9 mouse cellular contexts compared by ENCODE assay signal in genomic region chr3:87243654-87244053, GRCm38 (mm10). TPM values are rescaled to one million over a fixed set of nuclear protein-coding genes. Genes with fewer than 3 reads are reported as not detected.
DNase-seq lines count a peak whose midpoint lies in the region; ATAC-seq and TF ChIP-seq lines count a peak whose summit lies in the region.
"Had no signal": no experiment of that assay in that cellular context is flagged by ENCODE, and none has a peak within 500 bp of the region (broad histone marks: within the 10 kb centered on the region; RNA-seq: fewer than 3 reads in every experiment).

No protein-coding gene starts in this region.

- no peaks in the 10 kb centered on the region for H3K27me3 ChIP-seq in intestine, embryonic 14.5 days (replicated peaks; ENCODE audit: control insufficient read depth, insufficient read depth, low read length)
- no peaks in the 10 kb centered on the region for H3K27me3 ChIP-seq in intestine, embryonic 15.5 days (replicated peaks)
- no peaks in the 10 kb centered on the region for H3K27me3 ChIP-seq in heart, postnatal 0 days (ENCODE audit: control insufficient read depth, insufficient read depth, low read length)
- H3K27me3 ChIP-seq in neural tube, embryonic 14.5 days (ENCODE audit: control insufficient read depth, insufficient read depth, low read length), result no peaks in the 10 kb centered on the region
- H3K27me3 ChIP-seq: embryonic facial prominence, embryonic 15.5 days had no signal

- H3K9ac ChIP-seq in intestine, embryonic 14.5 days (ENCODE audit: low read length), result no peak overlapping the region
- no peak overlapping the region for H3K9ac ChIP-seq in intestine, embryonic 15.5 days
- no peak overlapping the region for H3K9ac ChIP-seq in heart, postnatal 0 days (replicated peaks; ENCODE audit: low read depth, low read length)
- H3K9ac ChIP-seq in neural tube, embryonic 14.5 days (replicated peaks; ENCODE audit: low read depth, low read length), result no peak overlapping the region
- H3K9ac ChIP-seq: embryonic facial prominence, embryonic 15.5 days had no signal

- ATAC-seq in intestine, embryonic 14.5 days (replicated peaks; ENCODE audit: low FRiP score, low TSS enrichment, low read depth), result no peak
- ATAC-seq in intestine, embryonic 15.5 days, result no peak
- 0 out of 2 replicates have a peak, but pooled peaks have one; percentile 30 for ATAC-seq in heart, postnatal 0 days (ENCODE audit: insufficient read depth, low read depth)
- ATAC-seq in neural tube, embryonic 14.5 days (ENCODE audit: low read depth), result peak; percentile 66; the same call in 1 of the 2 replicates
- no peak for ATAC-seq in erythroid progenitor cell, adult 5-6 weeks (replicated peaks; ENCODE audit: low FRiP score, poor library complexity, severe bottlenecking)

- H3K4me1 ChIP-seq in intestine, embryonic 14.5 days (replicated peaks; ENCODE audit: control insufficient read depth, insufficient read depth, low read length), result no peaks in the 10 kb centered on the region
- H3K4me1 ChIP-seq in intestine, embryonic 15.5 days (replicated peaks), result no peaks in the 10 kb centered on the region
- no peaks in the 10 kb centered on the region for H3K4me1 ChIP-seq in heart, postnatal 0 days (ENCODE audit: control insufficient read depth, insufficient read depth)
- no peaks in the 10 kb centered on the region for H3K4me1 ChIP-seq in neural tube, embryonic 14.5 days (ENCODE audit: control insufficient read depth, insufficient read depth, low read length)
- H3K4me1 ChIP-seq: embryonic facial prominence, embryonic 15.5 days had no signal

- no peak for TF ChIP-seq EP300 in heart, postnatal 0 days (IDR thresholded peaks at IDR 0.05; ENCODE audit: low read depth)

- peak; percentile 57 for DNase-seq in intestine, embryonic 14.5 days (ENCODE audit: low spot score)
- DNase-seq in ES-CJ7 (ENCODE audit: low read depth, low spot score), result peak; percentile 65
- DNase-seq in c-Kit-positive CD71-positive TER-119-negative erythroid progenitor cells, embryonic 14.5 days (ENCODE audit: low read depth), result peak; percentile 3
- DNase-seq in heart, postnatal 0 days (ENCODE audit: low spot score), result peak; percentile 71
- peak; percentile 24 to 25 for DNase-seq in layer of hippocampus, postnatal 36 days

- H3K9me3 ChIP-seq in intestine, embryonic 14.5 days (ENCODE audit: control insufficient read depth, low read length), result no peaks in the 10 kb centered on the region
- no peaks in the 10 kb centered on the region for H3K9me3 ChIP-seq in intestine, embryonic 15.5 days
- no peaks in the 10 kb centered on the region for H3K9me3 ChIP-seq in heart, postnatal 0 days (replicated peaks; ENCODE audit: control insufficient read depth, low read length)
- no peaks in the 10 kb centered on the region for H3K9me3 ChIP-seq in neural tube, embryonic 14.5 days (ENCODE audit: control insufficient read depth, low read length)
- H3K9me3 ChIP-seq: embryonic facial prominence, embryonic 15.5 days had no signal

- peak; percentile 85 for TF ChIP-seq CTCF in heart, postnatal 0 days (IDR thresholded peaks at IDR 0.05; ENCODE audit: low read depth)

- H3K36me3 ChIP-seq in intestine, embryonic 14.5 days (ENCODE audit: control insufficient read depth, insufficient read depth, low read length), result no peaks in the 10 kb centered on the region
- H3K36me3 ChIP-seq in intestine, embryonic 15.5 days, result no peaks in the 10 kb centered on the region
- H3K36me3 ChIP-seq in heart, postnatal 0 days (replicated peaks; ENCODE audit: control insufficient read depth, insufficient read depth, low read length), result no peaks in the 10 kb centered on the region
- no peaks in the 10 kb centered on the region for H3K36me3 ChIP-seq in neural tube, embryonic 14.5 days (ENCODE audit: control insufficient read depth, insufficient read depth, low read length)
- H3K36me3 ChIP-seq: embryonic facial prominence, embryonic 15.5 days had no signal

- H3K27ac ChIP-seq in intestine, embryonic 14.5 days (ENCODE audit: low read depth), result no peak overlapping the region
- H3K27ac ChIP-seq in intestine, embryonic 15.5 days, result no peak overlapping the region
- no peak overlapping the region for H3K27ac ChIP-seq in heart, postnatal 0 days (ENCODE audit: low read depth)
- H3K27ac ChIP-seq in neural tube, embryonic 14.5 days (ENCODE audit: low read depth, low read length), result no peak overlapping the region
- H3K27ac ChIP-seq: embryonic facial prominence, embryonic 15.5 days had no signal

- H3K4me2 ChIP-seq in intestine, embryonic 14.5 days (ENCODE audit: low read length), result no peak overlapping the region
- no peak overlapping the region for H3K4me2 ChIP-seq in intestine, embryonic 15.5 days (replicated peaks)
- no peak overlapping the region for H3K4me2 ChIP-seq in heart, postnatal 0 days (ENCODE audit: low read depth, low read length)
- no peak overlapping the region for H3K4me2 ChIP-seq in neural tube, embryonic 14.5 days (ENCODE audit: low read depth, low read length)
- H3K4me2 ChIP-seq: embryonic facial prominence, embryonic 15.5 days had no signal

- H3K4me3 ChIP-seq in intestine, embryonic 14.5 days (ENCODE audit: low read depth, low read length), result no peak overlapping the region
- no peak overlapping the region for H3K4me3 ChIP-seq in intestine, embryonic 15.5 days (replicated peaks)
- H3K4me3 ChIP-seq in heart, postnatal 0 days (ENCODE audit: low read depth, low read length), result no peak overlapping the region
- no peak overlapping the region for H3K4me3 ChIP-seq in neural tube, embryonic 14.5 days (ENCODE audit: low read depth, low read length)
- H3K4me3 ChIP-seq: embryonic facial prominence, embryonic 15.5 days had no signal

- WGBS in intestine, embryonic 14.5 days, result 3% methylated on average over 2 of the region's 2 CpGs
- WGBS in intestine, embryonic 15.5 days, result 2% methylated on average over 2 of the region's 2 CpGs
- WGBS in heart, postnatal 0 days, result 2% methylated on average over 2 of the region's 2 CpGs
- 5% methylated on average over 2 of the region's 2 CpGs for WGBS in neural tube, embryonic 14.5 days

RNA-seq across cellular contexts. Expression of gene Fcrls, which starts 19.9 kb away (rescaled TPM):
- 7.4 and 9.4 TPM in 2 replicates for polyA plus RNA-seq in intestine, embryonic 14.5 days (2014; fragmentation: Nextera tagmentation; extraction: Ambion mirVana)
- polyA plus RNA-seq in intestine, embryonic 15.5 days (2015; fragmentation: Nextera tagmentation; extraction: Ambion mirVana), result 6.4 TPM in 2 replicates
- total RNA-seq in heart, postnatal 0 days (2014; rRNA removed; ENCODE audit: low replicate concordance), result 2.1 and 6.7 TPM in 2 replicates
- polyA plus RNA-seq in heart, postnatal 0 days (2015; fragmentation: Nextera tagmentation; extraction: Ambion mirVana), result 2.4 and 3.3 TPM in 2 replicates
- 10 to 100 TPM; 30.3 to 30.5 TPM for total RNA-seq in layer of hippocampus, postnatal 36 days (2021)
- 8.3 and 14.5 TPM in 2 replicates for polyA plus RNA-seq in neural tube, embryonic 14.5 days (2014; fragmentation: Nextera tagmentation; extraction: Ambion mirVana)
- total RNA-seq in erythroid progenitor cell, adult 5-6 weeks (2015; ENCODE audit: low replicate concordance), result not detected in 2 replicates
- not detected in 2 replicates for total RNA-seq in erythroid progenitor cell, adult 5-6 weeks (2017; ENCODE audit: low replicate concordance)

Comparison
In these comparisons a context has a peak if more than half of its experiments do, and no peak if none do; other contexts are left out.
1. ATAC-seq: peak in heart, postnatal 0 days (single experiment) and neural tube, embryonic 14.5 days (single experiment); none in intestine, embryonic 14.5 days (single experiment), intestine, embryonic 15.5 days (single experiment) and erythroid progenitor cell, adult 5-6 weeks (single experiment).
2. DNase-seq: peak in every context shown above with its lines; median percentile 71 in heart, postnatal 0 days; 65 in ES-CJ7; 57 in intestine, embryonic 14.5 days; 24 in layer of hippocampus, postnatal 36 days; 3 in c-Kit-positive CD71-positive TER-119-negative erythroid progenitor cells, embryonic 14.5 days.